Mouse (Mus musculus): ENCODE results near the gene Gm20517. TPM values are rescaled to one million over a fixed set of nuclear protein-coding genes. Genes with fewer than 3 reads are reported as not detected.
A peak's percentile ranks its signal among the peaks of the same experiment; 100 is the strongest.
"Not testable (repeated sequence)": the region's sequence is repeated elsewhere in the genome, so short reads cannot be mapped to it uniquely, and the experiment has no call there.

Gm20517 gene
- total RNA-seq, 4 experiments from 2014 or later: 0.77 to 2.8 (median 1.6) TPM

DNA sequence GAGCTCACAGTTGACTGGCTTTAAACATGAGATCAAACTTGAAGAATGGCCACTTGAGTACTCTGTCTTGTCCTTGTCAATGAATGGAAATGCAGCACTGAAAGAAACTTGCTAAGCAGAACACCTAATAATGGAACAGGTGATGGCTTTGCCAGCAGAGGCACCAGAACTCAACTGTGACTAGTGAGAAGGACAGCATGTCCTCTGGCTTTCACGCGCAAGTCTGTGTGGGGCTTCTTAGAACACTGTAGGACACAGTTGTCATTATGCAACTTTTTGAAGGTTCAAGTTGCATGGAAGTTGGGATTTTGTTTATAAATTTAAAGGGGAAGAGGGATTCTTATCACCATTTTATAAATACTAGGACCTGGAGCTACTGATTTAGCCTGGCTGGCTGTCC lies 13.7 kb downstream of the Gm20517 start:
- peak in 1 of 2 experiments; percentile 23 for DNase-seq (ENCODE audit: low spot score in 2 of 2)

DNA sequence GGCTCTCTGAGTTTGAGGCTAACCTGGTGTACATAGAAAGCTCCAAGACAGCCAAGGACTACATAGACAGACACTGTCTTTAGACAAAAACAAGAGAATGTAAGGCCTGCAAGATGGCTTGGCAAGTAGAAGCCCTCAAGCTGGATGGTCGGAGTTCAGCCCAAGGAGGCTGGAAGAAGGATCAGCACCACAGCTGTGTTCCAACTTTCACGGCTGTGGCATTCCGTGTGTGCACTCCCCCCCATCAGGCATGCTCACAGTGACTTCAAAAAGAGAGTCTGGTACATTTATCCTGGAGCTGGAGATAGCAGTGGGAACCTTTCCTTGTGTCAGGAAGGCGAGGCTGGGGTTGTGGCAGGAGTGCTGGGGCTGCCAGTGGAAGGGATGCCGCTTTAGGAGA lies 14.6 kb downstream of the Gm20517 start:
- DNase-seq (ENCODE audit: low spot score in 2 of 2): no peak

DNA sequence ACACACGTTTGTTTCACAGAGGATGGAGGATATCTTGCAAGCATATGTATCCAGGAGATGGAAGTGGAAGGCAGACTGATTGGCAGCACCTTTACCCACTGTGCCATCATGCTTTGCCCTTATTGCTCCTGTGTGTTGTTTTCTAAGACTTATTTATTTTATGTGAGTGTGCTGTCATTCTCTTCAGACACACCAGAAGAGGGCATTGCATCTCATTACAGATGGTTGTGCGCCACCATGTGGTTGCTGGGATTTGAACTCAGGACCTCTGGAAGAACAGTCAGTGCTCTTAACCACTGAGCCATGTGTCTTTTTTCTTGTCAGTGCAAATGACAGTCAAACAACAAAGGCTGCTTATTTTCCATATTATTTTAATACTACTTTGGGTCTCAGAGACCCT lies 16.4 kb downstream of the Gm20517 start:
- DNase-seq (ENCODE audit: low spot score in 2 of 2): no peak

- peak; percentile 91 to 92 for DNase-seq (ENCODE audit: low spot score in 2 of 2)
Measured at GRCm38 (mm10) chr17:47628851-47629676, 17.7 kb downstream of the Gm20517 start.

- DNase-seq (ENCODE audit: low spot score in 2 of 2): peak; percentile 39 to 45
Measured at GRCm38 (mm10) chr17:47629717-47630677, 18.6 kb downstream of the Gm20517 start.

- DNase-seq (ENCODE audit: low spot score in 2 of 2): no peak
Measured at GRCm38 (mm10) chr17:47630678-47631065, 19.3 kb downstream of the Gm20517 start, which contains the start of gene Usp49. Usp49 (plus strand) TSS chr17:47630690.

DNA sequence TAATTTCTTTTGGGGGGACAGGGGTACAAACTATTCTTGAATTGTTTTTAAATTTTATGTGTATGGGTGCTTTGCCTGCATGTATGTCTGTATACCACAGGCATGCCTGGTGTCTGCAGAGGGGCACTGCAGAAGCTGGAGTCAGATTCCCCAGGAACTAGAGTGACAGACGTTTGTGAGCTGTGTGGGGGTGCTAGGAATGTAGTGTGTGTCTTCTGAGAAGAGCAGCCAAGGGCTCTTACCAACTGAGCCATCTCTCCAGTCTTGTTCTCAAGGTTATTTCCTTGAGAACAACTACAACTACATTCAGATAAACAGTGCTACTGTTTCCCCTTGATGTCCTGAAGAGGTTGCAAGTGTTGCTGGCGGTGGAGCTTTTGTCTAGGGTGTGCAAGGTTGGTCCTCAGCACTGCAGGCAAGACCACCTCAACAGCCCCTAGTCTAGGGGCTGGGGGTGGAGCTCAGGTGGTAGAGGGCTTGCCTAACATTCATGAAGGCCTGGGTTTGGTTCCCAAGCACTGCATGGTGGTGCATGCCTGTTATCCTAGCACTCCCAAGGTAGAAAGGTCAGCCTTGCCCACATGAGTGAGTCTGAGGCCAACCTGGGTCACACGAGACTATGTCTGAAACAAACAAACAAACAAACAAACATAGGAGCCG lies 20.9 kb downstream of the Gm20517 start:
- no peak for DNase-seq (ENCODE audit: low spot score in 2 of 2)

GRCm38 (mm10) chr17:47633999-47634770 lies 22.8 kb downstream of the Gm20517 start:
- no peak for DNase-seq (ENCODE audit: low spot score in 2 of 2)

DNA sequence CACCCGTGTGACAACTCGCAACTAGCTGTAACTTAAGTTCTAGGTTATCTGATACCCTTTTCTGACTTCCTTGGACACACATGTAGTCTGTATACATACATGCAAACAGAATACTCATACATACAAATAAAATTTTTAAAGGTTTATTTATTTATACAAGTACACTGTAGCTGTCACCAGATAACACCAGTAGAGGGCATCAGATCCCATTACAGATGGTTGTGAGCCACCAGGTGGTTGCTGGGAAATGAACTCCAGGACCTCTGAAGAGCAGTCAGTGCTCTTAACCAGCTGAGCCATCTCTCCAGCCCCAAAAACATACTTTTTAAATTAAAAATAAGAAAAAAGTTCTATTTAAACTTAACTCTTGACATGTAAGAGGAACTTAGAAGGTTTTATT lies 31.6 kb downstream of the Gm20517 start:
- DNase-seq (ENCODE audit: low spot score in 2 of 2): no peak

GRCm38 (mm10) chr17:47646683-47647082 lies 35.3 kb downstream of the Gm20517 start:
- DNase-seq (ENCODE audit: low spot score in 2 of 2): peak; percentile 45 to 48

DNA sequence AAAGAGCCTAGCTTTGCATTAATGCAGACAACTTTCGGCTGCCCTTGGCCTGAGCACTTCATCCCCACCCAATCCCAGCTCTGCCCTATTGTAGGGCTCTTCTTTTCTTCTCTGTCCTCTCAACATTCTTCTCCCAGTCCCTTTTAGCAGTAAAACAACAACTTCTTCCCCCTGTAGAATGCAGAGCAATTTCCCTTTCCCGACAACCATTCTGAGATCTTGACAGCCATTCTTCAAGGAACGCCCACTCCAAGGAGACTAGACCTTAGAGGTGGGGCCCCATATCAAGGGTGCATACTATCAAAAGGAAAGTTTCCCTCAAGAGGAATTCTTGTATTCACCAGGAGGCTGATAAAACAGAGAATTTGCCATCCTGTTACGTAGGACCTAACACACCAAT lies 37.6 kb downstream of the Gm20517 start:
- DNase-seq (ENCODE audit: low spot score in 2 of 2): no peak

DNA sequence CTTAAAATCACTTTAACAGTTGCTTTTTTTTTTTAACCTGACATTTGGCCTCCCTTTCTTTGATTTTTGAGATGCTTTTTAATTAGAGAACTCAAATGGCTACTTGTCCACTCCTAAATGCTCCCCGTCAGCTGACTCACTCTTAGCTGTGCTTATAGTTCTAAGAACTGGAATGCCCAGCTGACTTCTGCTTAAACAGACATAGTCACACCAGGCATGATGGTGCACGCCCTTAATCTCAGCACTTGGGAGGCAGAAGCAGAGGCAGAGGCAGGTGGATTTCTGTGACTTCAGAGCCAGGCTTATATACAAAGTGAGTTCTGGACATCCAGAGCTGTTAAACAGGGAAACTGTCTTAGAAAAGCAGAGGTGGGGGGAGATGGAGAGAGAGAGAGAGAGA lies 40.6 kb downstream of the Gm20517 start:
- no peak for DNase-seq (ENCODE audit: low spot score in 2 of 2)

DNA sequence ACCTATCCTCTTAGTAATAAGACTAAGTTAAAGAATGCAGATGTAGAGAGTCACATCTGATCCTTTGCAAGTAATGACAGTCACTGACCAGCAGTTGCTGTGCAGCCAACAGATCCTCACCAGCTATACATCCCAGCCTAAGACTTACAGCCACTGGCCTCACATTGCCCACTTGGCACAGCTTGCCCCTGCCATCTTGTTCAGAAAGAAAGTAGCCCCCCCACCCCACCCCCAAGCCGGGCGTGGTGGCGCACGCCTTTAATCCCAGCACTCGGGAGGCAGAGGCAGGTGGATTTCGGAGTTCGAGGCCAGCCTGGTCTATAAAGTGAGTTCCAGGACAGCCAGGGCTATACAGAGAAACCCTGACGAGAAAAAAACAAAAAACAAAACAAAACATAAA lies 43.0 kb downstream of the Gm20517 start:
- DNase-seq (ENCODE audit: low spot score in 2 of 2): not testable (repeated sequence)

- DNase-seq (ENCODE audit: low spot score in 2 of 2): no peak
Measured at GRCm38 (mm10) chr17:47655697-47656096, 44.3 kb downstream of the Gm20517 start.

GRCm38 (mm10) chr17:47657901-47658300 lies 46.5 kb downstream of the Gm20517 start:
- no peak for DNase-seq (ENCODE audit: low spot score in 2 of 2)

DNA sequence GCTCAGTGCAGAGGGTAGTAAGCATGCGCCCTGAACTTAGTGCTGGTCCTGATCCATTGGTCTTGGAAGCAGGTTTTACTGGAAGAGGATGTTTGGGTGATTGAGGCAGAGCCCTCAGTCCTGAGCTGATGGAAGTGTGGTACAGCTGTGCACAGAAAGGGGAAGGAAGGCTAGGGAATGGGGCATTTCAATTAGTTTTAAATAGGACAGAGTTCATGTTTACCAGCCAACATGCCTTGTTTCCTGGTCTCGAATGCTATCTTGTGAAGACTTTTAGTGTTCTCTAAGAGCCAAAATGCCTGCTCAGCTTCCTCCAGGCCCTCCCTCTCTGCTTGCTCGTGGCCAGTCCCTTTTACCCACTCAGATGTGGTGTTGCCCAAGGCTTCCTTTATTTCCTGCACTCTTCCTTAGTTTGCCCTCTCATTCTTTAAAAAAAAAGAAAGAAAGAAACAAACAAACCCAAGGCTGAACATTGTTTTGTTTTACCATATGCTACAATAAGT lies 47.4 kb downstream of the Gm20517 start:
- DNase-seq (ENCODE audit: low spot score in 2 of 2): no peak

- DNase-seq (ENCODE audit: low spot score in 2 of 2): no peak
Measured at GRCm38 (mm10) chr17:47663009-47663713, 51.8 kb downstream of the Gm20517 start.

GRCm38 (mm10) chr17:47664474-47664873 lies 53.1 kb downstream of the Gm20517 start:
- DNase-seq (ENCODE audit: low spot score in 2 of 2): no peak

DNA sequence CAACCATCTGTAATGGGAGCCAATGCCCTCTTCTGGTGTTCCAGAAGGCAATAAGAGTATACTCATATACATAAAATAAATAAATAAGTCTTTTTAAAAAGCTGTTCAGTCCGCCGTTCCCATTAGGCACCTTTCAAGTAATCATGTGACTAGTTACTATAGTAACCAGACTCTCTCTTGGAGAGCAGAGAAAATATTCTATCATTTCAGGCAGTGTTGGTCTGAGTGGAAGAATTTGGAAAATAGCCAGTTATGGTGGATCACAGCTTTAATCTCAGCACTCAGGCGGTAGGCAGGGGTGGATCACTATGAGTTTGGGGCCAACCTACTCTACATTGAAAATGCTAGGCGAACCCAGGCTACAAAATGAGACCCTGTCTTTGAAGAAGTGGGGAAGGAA lies 57.8 kb downstream of the Gm20517 start:
- no peak for DNase-seq (ENCODE audit: low spot score in 2 of 2)

GRCm38 (mm10) chr17:47671988-47672310 lies 60.6 kb downstream of the Gm20517 start:
- DNase-seq (ENCODE audit: low spot score in 2 of 2): no peak
